In genomic region chr9:121477305-121477911, GRCm38 (mm10) we compare ENCODE assay signal across 8 mouse cellular contexts. TPM values are rescaled to one million over a fixed set of nuclear protein-coding genes. Genes with fewer than 3 reads are reported as not detected.
DNase-seq lines count a peak whose midpoint lies in the region; ATAC-seq and TF ChIP-seq lines count a peak whose summit lies in the region.

No protein-coding gene starts in this region.

- TF ChIP-seq POLR2A in MEL (IDR thresholded peaks at IDR 0.05; ENCODE audit: control insufficient read depth in 1 of 2, insufficient read depth in 1 of 2, low read depth in 1 of 2, low read length in 2 of 2, poor library complexity in 1 of 2): no peak

- intact Hi-C loops in heart, postnatal 14 days (cut with DNase I): loop anchor here (1.0 to 5.0 kb wide), 3 partner anchors 128 to 230 kb away; no protein-coding TSS in a partner anchor

- H3K79me2 ChIP-seq in MEL (ENCODE audit: control insufficient read depth, insufficient read depth, low read length, poor library complexity): no peaks in the 10 kb centered on the region

- 17% methylated on average over 15 of the region's 15 CpGs for WGBS in forebrain, embryonic 11.5 days
- WGBS in lung, embryonic 16.5 days: 8% methylated on average over 15 of the region's 15 CpGs

- peak; percentile 66; the same call in 1 of the 2 replicates for ATAC-seq in forebrain, embryonic 11.5 days (replicated peaks; ENCODE audit: low FRiP score)
- peak; percentile 49; the same call in 1 of the 2 replicates for ATAC-seq in lung, embryonic 16.5 days (ENCODE audit: low read depth)

- H3K27me3 ChIP-seq in MEL (ENCODE audit: control insufficient read depth in 1 of 2, insufficient read depth in 2 of 2, low read length in 2 of 2): peaks cover 0 to 2% of the 10 kb centered on the region in 2 experiments; a peak in 1 of 4 replicates
- H3K27me3 ChIP-seq in forebrain, embryonic 11.5 days (ENCODE audit: control insufficient read depth, insufficient read depth, low read length): no peaks in the 10 kb centered on the region; the same call in 1 of the 2 replicates
- no peaks in the 10 kb centered on the region for H3K27me3 ChIP-seq in lung, embryonic 16.5 days (ENCODE audit: control insufficient read depth, insufficient read depth, low read depth, low read length)

- no peak overlapping the region for H3K27ac ChIP-seq in MEL (ENCODE audit: control insufficient read depth, low read depth, low read length)
- H3K27ac ChIP-seq in forebrain, embryonic 11.5 days (ENCODE audit: low read depth, low read length): no peak overlapping the region
- no peak overlapping the region for H3K27ac ChIP-seq in lung, embryonic 16.5 days (ENCODE audit: low read length)

- TF ChIP-seq RAD21 in MEL (IDR thresholded peaks at IDR 0.05; ENCODE audit: low read depth, low read length): peak; percentile 90

- TF ChIP-seq CTCF in MEL (IDR thresholded peaks at IDR 0.05 in 2 of 3, conservative IDR thresholded peaks at IDR 0.05 in 1 of 3; ENCODE audit: control insufficient read depth in 1 of 3, insufficient read depth in 1 of 3, low read depth in 2 of 3, low read length in 3 of 3, poor library complexity in 1 of 3, severe bottlenecking in 1 of 3): peak; percentile 73 to 94 (median 83)

- peak; percentile 87 for DNase-seq in MEL (ENCODE audit: low read depth, low spot score)
- peak; percentile 52 for DNase-seq in c-Kit-positive CD71-positive TER-119-negative erythroid progenitor cells, embryonic 14.5 days (ENCODE audit: low read depth)
- DNase-seq in forebrain, embryonic 11.5 days (ENCODE audit: low spot score): peak; percentile 81
- DNase-seq in heart, postnatal 14 days: peak; percentile 75 to 86
- peak; percentile 62 to 86 for DNase-seq in layer of hippocampus, adult 18-20 months (ENCODE audit: low spot score in 2 of 2)
- peak; percentile 64 for DNase-seq in retina, adult 2 months (ENCODE audit: low read depth, low spot score)
- DNase-seq in urinary bladder, adult 2 months (ENCODE audit: low spot score): peak; percentile 45

- peaks cover 0 to 3% of the 10 kb centered on the region in 2 experiments; a peak in 1 of 4 replicates for H3K4me1 ChIP-seq in MEL (ENCODE audit: control insufficient read depth in 1 of 2, insufficient read depth in 2 of 2, low read length in 2 of 2)
- peaks cover 2% of the 10 kb centered on the region; the same call in 1 of the 2 replicates for H3K4me1 ChIP-seq in forebrain, embryonic 11.5 days (replicated peaks; ENCODE audit: control insufficient read depth, insufficient read depth, low read length)
- no peaks in the 10 kb centered on the region; the same call in 1 of the 2 replicates for H3K4me1 ChIP-seq in lung, embryonic 16.5 days (replicated peaks; ENCODE audit: control insufficient read depth, insufficient read depth, low read length)

- H3K9ac ChIP-seq in MEL (ENCODE audit: control insufficient read depth, low read depth, low read length, poor library complexity, severe bottlenecking): peak overlapping the region; percentile 49
- 0 out of 2 replicates have a peak overlapping the region, but pooled peaks have one; percentile 12 for H3K9ac ChIP-seq in forebrain, embryonic 11.5 days (ENCODE audit: low read length)
- H3K9ac ChIP-seq in lung, embryonic 16.5 days (ENCODE audit: low read length): peak overlapping the region; percentile 58

- 0 out of 2 replicates have a peak overlapping the region, but pooled peaks have one; percentile 26 for H3K4me2 ChIP-seq in forebrain, embryonic 11.5 days (ENCODE audit: low read depth, low read length, severe bottlenecking)
- peak overlapping the region; percentile 56 for H3K4me2 ChIP-seq in lung, embryonic 16.5 days (ENCODE audit: low read depth, low read length)

- H3K4me3 ChIP-seq in MEL (ENCODE audit: control insufficient read depth in 1 of 2, insufficient read depth in 1 of 2, low read depth in 2 of 2, low read length in 2 of 2): peak overlapping the region; percentile 22 to 80
- H3K4me3 ChIP-seq in forebrain, embryonic 11.5 days (ENCODE audit: low read depth, low read length): no peak overlapping the region
- H3K4me3 ChIP-seq in lung, embryonic 16.5 days (ENCODE audit: low read length): peak overlapping the region; percentile 34

- H3K9me3 ChIP-seq in MEL (replicated peaks; ENCODE audit: insufficient read depth, low read length): no peaks in the 10 kb centered on the region
- H3K9me3 ChIP-seq in forebrain, embryonic 11.5 days (ENCODE audit: control insufficient read depth, low read length): no peaks in the 10 kb centered on the region
- no peaks in the 10 kb centered on the region for H3K9me3 ChIP-seq in lung, embryonic 16.5 days (ENCODE audit: control insufficient read depth, low read length)

- H3K36me3 ChIP-seq in MEL (ENCODE audit: control insufficient read depth in 1 of 2, insufficient read depth in 2 of 2, low read length in 2 of 2): no peaks in the 10 kb centered on the region
- no peaks in the 10 kb centered on the region; the same call in 1 of the 2 replicates for H3K36me3 ChIP-seq in forebrain, embryonic 11.5 days (ENCODE audit: control insufficient read depth, insufficient read depth, low read length)
- peaks cover 8% of the 10 kb centered on the region for H3K36me3 ChIP-seq in lung, embryonic 16.5 days (ENCODE audit: control insufficient read depth, insufficient read depth, low read length)

- TF ChIP-seq EP300 in MEL (IDR thresholded peaks at IDR 0.05; ENCODE audit: low read depth in 1 of 2, low read length in 2 of 2): no peak

TF ChIP-seq in MEL, 35 proteins besides CTCF, POLR2A, EP300 and RAD21:
- TF ChIP-seq MAZ (IDR thresholded peaks at IDR 0.05; ENCODE audit: low read depth, low read length): peak; percentile 60; the same call in 1 of the 2 replicates
- peak; percentile 56 for TF ChIP-seq SIN3A (IDR thresholded peaks at IDR 0.05; ENCODE audit: low read length)
- peak; percentile 83 for TF ChIP-seq ZC3H11A (IDR thresholded peaks at IDR 0.05; ENCODE audit: low read depth, low read length)
- peak; percentile 45; the same call in 1 of the 2 replicates for TF ChIP-seq GATA1 (IDR thresholded peaks at IDR 0.05; ENCODE audit: low read depth, low read length)
- TF ChIP-seq MXI1 (IDR thresholded peaks at IDR 0.05; ENCODE audit: low read depth, low read length): peak; percentile 26; the same call in 1 of the 2 replicates
- TF ChIP-seq SMC3 (IDR thresholded peaks at IDR 0.05; ENCODE audit: low read depth, low read length): peak; percentile 78
- no peak for TF ChIP-seq ZMIZ1 (IDR thresholded peaks at IDR 0.05; ENCODE audit: low read depth, low read length)
- no peak for TF ChIP-seq UBTF (IDR thresholded peaks at IDR 0.05; ENCODE audit: borderline replicate concordance, insufficient read depth, low read depth, low read length)

RNA-seq across cellular contexts. Expression of gene Cck, which starts 18.1 kb away (rescaled TPM):
- total RNA-seq in MEL (2012; rRNA removed): not detected in 2 replicates
- polyA plus RNA-seq in MEL (2012; ENCODE audit: insufficient read depth in 1 of 2, insufficient read length in 2 of 2, low read depth in 1 of 2, low replicate concordance in 2 of 2, missing spikeins in 1 of 2): not detected
- 2.5 and 4.4 TPM in 2 replicates for polyA plus RNA-seq in forebrain, embryonic 11.5 days (2014; fragmentation: Nextera tagmentation; extraction: Ambion mirVana)
- under 1 TPM in 1 of 2 experiments, not detected in 1; 0.54 TPM for total RNA-seq in heart, postnatal 14 days (2021)
- 100 to 1,000 TPM; 654 to 660 TPM for total RNA-seq in layer of hippocampus, adult 18-20 months (2021)
- polyA plus RNA-seq in lung, embryonic 16.5 days (2015; fragmentation: Nextera tagmentation; extraction: Ambion mirVana): 0.38 and 0.52 TPM in 2 replicates
- polyA plus RNA-seq in urinary bladder, adult 2 months (2012; rRNA removed): 45.3 and 46.2 TPM in 2 replicates
